Mouse (Mus musculus) central nervous system, embryonic 18 days (tissue): ENCODE measurements around the gene Nlrp4a. TPM values are rescaled to one million over a fixed set of nuclear protein-coding genes. Genes with fewer than 3 reads are reported as not detected.

Experiments used
- polyA plus RNA-seq: library from polyadenylated mRNA; depleted of rRNA; stranded (reverse); fragments of >200 nt; gene quantifications from 2 replicates; pipeline ENCODE4 v1.2.3, GENCODE M21; 2012; rRNA removed

Gene Nlrp4a
- not detected in 2 replicates for polyA plus RNA-seq

GRCm38 (mm10) chr7:26434813-26435212, at the start of gene Nlrp4a:
TSS of gene Nlrp4a (plus strand) at chr7:26435113.

GRCm38 (mm10) chr7:26403600-26403999, 31.3 kb upstream of the Nlrp4a start, which contains the start of gene Nlrp9c:
TSS of gene Nlrp9c (minus strand) at chr7:26403700.

Other genes starting within 250 kb of the Nlrp4a start
- gene Vmn1r184, start 174.8 kb upstream of the Nlrp4a start, polyA plus RNA-seq = not detected in 2 replicates
- not detected in 2 replicates for gene Cyp2a4, start 127.9 kb upstream of the Nlrp4a start, polyA plus RNA-seq
- not detected in 2 replicates for gene Nlrp9c, start 31.4 kb upstream of the Nlrp4a start, polyA plus RNA-seq
- gene Nlrp9a, start 99.9 kb downstream of the Nlrp4a start, polyA plus RNA-seq = not detected in 2 replicates
- not detected in 2 replicates for gene Vmn1r185, start 183.4 kb downstream of the Nlrp4a start, polyA plus RNA-seq